Mouse (Mus musculus) kidney, postnatal 0 days (tissue): ENCODE measurements around the gene Capza2. TPM values are rescaled to one million over a fixed set of nuclear protein-coding genes. Genes with fewer than 3 reads are reported as not detected.

Source experiments
- ATAC-seq: fragments of 200-750 bp; cut with Nextera tagmentation; replicated peaks from 2 replicates; pipeline ENCODE4 v1.8.0; 2017; ENCODE audit warnings: low read depth, moderate number of reproducible peaks, moderate TSS enrichment, moderate library complexity; ENCODE audit not compliant: low FRiP score
- DNase-seq: peaks from one replicate; pipeline ENCODE4 v3.0.0-alpha.2; 2016; ENCODE audit warnings: low spot score
- H3K27ac ChIP-seq: fragments of 300-500 bp; sonication (generic); 2 replicates; pipeline ENCODE4 v1.5.1; 2014; ENCODE audit warnings: mild to moderate bottlenecking
- H3K27me3 ChIP-seq: fragments of 300-500 bp; sonication (generic); 2 replicates; pipeline ENCODE4 v1.6.1; 2014; ENCODE audit warnings: low read length, mixed read lengths; ENCODE audit not compliant: insufficient read depth
- H3K36me3 ChIP-seq: fragments of 300-500 bp; sonication (generic); 2 replicates; pipeline ENCODE4 v1.6.1; 2014; ENCODE audit warnings: low read length, mixed read lengths; ENCODE audit not compliant: insufficient read depth
- H3K4me1 ChIP-seq: fragments of 300-500 bp; sonication (generic); replicated peaks from 2 replicates; pipeline ENCODE4 v1.6.1; 2014; ENCODE audit warnings: antibody characterized with exemption, low read length, mixed read lengths; ENCODE audit not compliant: insufficient read depth
- H3K4me2 ChIP-seq: fragments of 300-500 bp; sonication (generic); 2 replicates; pipeline ENCODE4 v1.6.1; 2014; ENCODE audit warnings: mild to moderate bottlenecking, low read length, moderate library complexity, mixed read lengths
- H3K4me3 ChIP-seq: fragments of 300-500 bp; sonication (generic); replicated peaks from 2 replicates; pipeline ENCODE4 v1.5.1; 2014; ENCODE audit warnings: low read depth, low read length
- H3K9ac ChIP-seq: fragments of 300-500 bp; sonication (generic); 2 replicates; pipeline ENCODE4 v1.6.1; 2014; ENCODE audit warnings: low read depth, low read length
- H3K9me3 ChIP-seq: fragments of 300-500 bp; sonication (generic); replicated peaks from 2 replicates; pipeline ENCODE4 v1.6.1; 2016; ENCODE audit warnings: low read length, inconsistent platforms, mixed read lengths
- CTCF ChIP-seq: IDR thresholded peaks from 2 replicates; pipeline ENCODE4 v1.5.1; 2016; ENCODE audit warnings: antibody characterized with exemption, low read depth, mild to moderate bottlenecking, moderate library complexity
- WGBS: fragments of 180-500 bp; shearing (Covaris S2); extraction: QIAGEN DNeasy Blood & Tissue Kit; methylation state at CpG from one replicate; pipeline ENCODE4 v1.1.7; 2014; 5-methylcytosine and 5-hydroxymethylcytosine counted together
- polyA plus RNA-seq: library from polyadenylated mRNA; unstranded; fragments of >200 nt; fragmentation: Nextera tagmentation; extraction: Ambion mirVana; gene quantifications from 2 replicates; pipeline ENCODE4 v1.2.1, GENCODE M21; 2015

Capza2 gene
- polyA plus RNA-seq = 218 and 225 TPM in 2 replicates

DNA sequence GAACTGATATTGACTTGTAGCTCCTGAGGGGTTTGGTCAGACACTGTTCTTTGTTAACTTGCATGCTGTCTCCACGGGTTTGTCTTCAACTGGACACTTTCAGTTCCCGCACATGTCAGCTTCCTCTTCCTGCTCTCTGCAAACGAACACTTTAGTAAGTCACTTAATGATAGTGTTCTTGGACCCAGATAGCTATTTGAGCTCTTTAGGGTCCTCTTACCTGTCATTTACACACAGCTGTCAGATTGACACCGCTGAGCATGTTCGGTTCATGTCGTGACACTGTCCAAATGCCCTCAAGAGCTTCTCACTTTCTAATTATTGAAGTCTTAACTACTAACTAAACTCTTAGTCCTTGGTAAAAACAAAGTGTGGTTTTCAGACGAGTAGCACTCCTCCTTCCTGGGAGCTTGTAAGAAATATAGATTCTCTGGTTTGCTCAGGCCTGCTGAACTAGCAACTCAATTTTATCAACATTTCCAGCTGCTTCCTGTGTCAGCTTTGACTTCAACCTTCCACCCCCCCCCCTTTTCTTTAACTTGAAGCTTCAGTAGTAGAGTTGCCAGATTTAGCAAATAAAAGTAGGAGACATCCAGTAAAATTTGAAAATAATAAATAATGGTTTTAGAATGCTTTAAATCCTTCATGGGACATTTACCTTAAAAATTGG, at the start of gene Capza2:
Gene Capza2, plus strand, starts transcription at position 620 of the 670 bp plus-strand sequence.
- peak within 1 kb of the TSS; percentile 98 for H3K27ac ChIP-seq
- 41% methylated on average over 7 of the region's 7 CpGs for WGBS
- H3K4me2 ChIP-seq = peak within 1 kb of the TSS; percentile 74
- no peak for ATAC-seq
- DNase-seq = peak; percentile 14
- peak within 1 kb of the TSS; percentile 99 for H3K9ac ChIP-seq
- H3K9me3 ChIP-seq = no peaks in the 10 kb centered on the region
- H3K27me3 ChIP-seq = no peaks in the 10 kb centered on the region
- 0 out of 2 replicates have a peak, but pooled peaks cover 5% of the 10 kb centered on the region for H3K4me1 ChIP-seq
- no peak for TF ChIP-seq CTCF
- H3K36me3 ChIP-seq = no peaks in the 10 kb centered on the region
- H3K4me3 ChIP-seq = peak within 1 kb of the TSS; percentile 91

- ATAC-seq = peak; percentile 79
- peak; percentile 97 for TF ChIP-seq CTCF
- DNase-seq = peak; percentile 94
- Histone ChIP-seq H3K9me3 (0 out of 2 replicates have a peak, but pooled peaks cover 10% of the 10 kb centered on the region), H3K4me2 (peak overlapping the region; percentile 39), H3K27me3 (no peaks in the 10 kb centered on the region), H3K4me1 (no peaks in the 10 kb centered on the region), H3K36me3 (no peaks in the 10 kb centered on the region), H3K4me3 (no peak overlapping the region), H3K27ac (no peak overlapping the region), H3K9ac (no peak overlapping the region)
- 13% methylated on average over 16 of the region's 16 CpGs for WGBS
Measured at GRCm38 (mm10) chr6:17589049-17589952, 46.7 kb upstream of the Capza2 start.

GRCm38 (mm10) chr6:17589953-17590627, 45.9 kb upstream of the Capza2 start:
- DNase-seq (no peak), ATAC-seq (no peak)
- H3K9me3 ChIP-seq = 0 out of 2 replicates have a peak, but pooled peaks cover 10% of the 10 kb centered on the region

DNA sequence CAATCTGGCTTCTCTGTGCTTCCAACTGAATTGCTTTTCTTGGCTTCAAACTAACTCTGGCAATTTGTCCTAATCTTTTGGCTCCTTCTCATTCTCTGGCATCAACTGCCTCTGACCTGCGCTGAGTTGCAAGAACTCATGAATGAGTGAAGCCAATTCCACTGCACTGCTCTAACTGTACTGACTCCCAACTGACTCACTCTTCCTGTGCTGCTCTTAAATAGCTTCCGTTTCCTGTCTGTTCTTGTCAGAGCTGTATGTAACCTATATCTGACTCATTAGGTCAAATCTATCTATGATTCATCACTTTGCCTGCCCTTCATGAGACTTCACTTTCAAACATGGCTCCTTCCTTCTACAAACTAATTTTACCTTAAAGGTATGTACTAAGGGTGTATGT, 42.1 kb upstream of the Capza2 start:
- Histone ChIP-seq H3K9ac (no peak overlapping the region), H3K4me2 (no peak overlapping the region), H3K27ac (no peak overlapping the region), H3K27me3 (no peaks in the 10 kb centered on the region), H3K36me3 (no peaks in the 10 kb centered on the region), H3K4me1 (no peaks in the 10 kb centered on the region), H3K4me3 (no peak overlapping the region), H3K9me3 (0 out of 2 replicates have a peak, but pooled peaks cover 10% of the 10 kb centered on the region)
- no peak for TF ChIP-seq CTCF
- ATAC-seq = no peak
- no peak for DNase-seq
- WGBS = 83% methylated on average over 2 of the region's 2 CpGs

More at GRCm38 (mm10) chr6:17589953-17590627, 45.9 kb upstream of the Capza2 start:
- no peak overlapping the region for H3K27ac ChIP-seq
- H3K27me3 ChIP-seq = no peaks in the 10 kb centered on the region
- TF ChIP-seq CTCF = no peak
- H3K4me1 ChIP-seq = no peaks in the 10 kb centered on the region
- no peak overlapping the region for H3K9ac ChIP-seq
- WGBS = 26% methylated on average over 8 of the region's 8 CpGs
- no peak overlapping the region for H3K4me3 ChIP-seq
- no peaks in the 10 kb centered on the region for H3K36me3 ChIP-seq
- H3K4me2 ChIP-seq = no peak overlapping the region

DNA sequence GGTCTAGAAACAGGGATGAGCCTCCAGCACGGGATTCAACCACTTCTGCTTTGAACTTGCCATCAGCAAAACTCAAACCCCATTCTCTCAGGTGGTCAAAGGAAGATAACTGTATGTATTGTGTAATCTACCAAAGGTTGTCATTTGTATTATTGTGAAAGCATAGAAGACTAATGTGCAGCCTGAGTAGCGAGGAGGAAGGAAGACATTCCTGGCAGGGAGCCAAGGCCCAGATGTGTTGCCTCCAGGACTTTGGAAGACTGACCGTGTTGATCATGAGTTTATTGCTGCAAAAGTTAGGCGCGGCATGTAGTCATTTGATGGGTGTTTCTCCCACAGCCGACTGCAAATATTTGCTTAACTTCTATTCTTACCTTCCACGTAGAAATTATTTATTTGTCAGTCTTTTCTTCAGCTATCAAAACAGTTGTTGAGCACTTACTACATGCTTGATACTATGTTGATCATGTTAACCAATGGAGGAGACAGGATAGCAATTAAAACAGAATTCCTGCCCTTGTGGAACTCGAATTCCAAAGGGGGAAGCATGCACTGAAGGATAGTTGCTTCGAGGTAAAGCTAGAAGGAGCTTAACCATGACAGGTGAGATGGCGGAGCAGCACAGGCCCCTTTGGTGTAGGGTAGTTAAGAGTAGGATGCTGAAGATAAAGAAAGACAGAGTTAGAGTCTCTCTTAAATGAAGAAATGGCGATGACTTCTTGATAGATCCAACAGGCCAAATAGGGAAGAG, 40.1 kb upstream of the Capza2 start:
- no peaks in the 10 kb centered on the region for H3K36me3 ChIP-seq
- no peak overlapping the region for H3K9ac ChIP-seq
- no peak overlapping the region for H3K4me3 ChIP-seq
- WGBS = 63% methylated on average over 11 of the region's 11 CpGs
- no peaks in the 10 kb centered on the region for H3K27me3 ChIP-seq
- ATAC-seq (no peak), DNase-seq (peak; percentile 51)
- H3K4me1 ChIP-seq = no peaks in the 10 kb centered on the region
- no peak for TF ChIP-seq CTCF
- 0 out of 2 replicates have a peak, but pooled peaks cover 10% of the 10 kb centered on the region for H3K9me3 ChIP-seq
- H3K27ac ChIP-seq = no peak overlapping the region
- H3K4me2 ChIP-seq = no peak overlapping the region
